Comparison of ENCODE assay signal across 11 mouse cellular contexts in genomic region chr10:60108321-60109111, GRCm38 (mm10). TPM values are rescaled to one million over a fixed set of nuclear protein-coding genes. Genes with fewer than 3 reads are reported as not detected.
DNase-seq lines count a peak whose midpoint lies in the region; ATAC-seq and TF ChIP-seq lines count a peak whose summit lies in the region.
"Had no signal": no experiment of that assay in that cellular context is flagged by ENCODE, and none has a peak within 500 bp of the region (broad histone marks: within the 10 kb centered on the region; RNA-seq: fewer than 3 reads in every experiment).

No protein-coding gene starts in this region.

- 53% methylated on average over 16 of the region's 17 CpGs for WGBS in heart, embryonic 15.5 days
- WGBS in cerebellum, adult 2 months = 8% methylated on average over 17 of the region's 17 CpGs
- WGBS in forebrain, embryonic 13.5 days = 38% methylated on average over 17 of the region's 17 CpGs
- 34% methylated on average over 16 of the region's 17 CpGs for WGBS in midbrain, embryonic 15.5 days

- peak overlapping the region; percentile 65; the same call in 1 of the 2 replicates for H3K4me3 ChIP-seq in heart, embryonic 15.5 days
- peak overlapping the region; percentile 99 for H3K4me3 ChIP-seq in cerebellum, adult 2 months (replicated peaks; ENCODE audit: insufficient read depth, low read depth, low read length)
- peak overlapping the region; percentile 63 for H3K4me3 ChIP-seq in forebrain, embryonic 13.5 days
- H3K4me3 ChIP-seq in midbrain, embryonic 15.5 days = peak overlapping the region; percentile 91

- H3K4me2 ChIP-seq in heart, embryonic 15.5 days = no peak overlapping the region; the same call in 1 of the 2 replicates
- peak overlapping the region; percentile 96 for H3K4me2 ChIP-seq in forebrain, embryonic 13.5 days
- peak overlapping the region; percentile 67 for H3K4me2 ChIP-seq in midbrain, embryonic 15.5 days

- H3K27ac ChIP-seq in heart, embryonic 15.5 days = no peak overlapping the region
- peak overlapping the region; percentile 96 for H3K27ac ChIP-seq in cerebellum, adult 2 months (ENCODE audit: insufficient read depth, low read length)
- no peak overlapping the region for H3K27ac ChIP-seq in forebrain, embryonic 13.5 days
- H3K27ac ChIP-seq in midbrain, embryonic 15.5 days = peak overlapping the region; percentile 66
- H3K27ac ChIP-seq: heart, embryonic 13.5 days; stomach, postnatal 0 days had no signal

- H3K9ac ChIP-seq in heart, embryonic 15.5 days = no peak overlapping the region
- H3K9ac ChIP-seq in forebrain, embryonic 13.5 days = peak overlapping the region; percentile 43
- H3K9ac ChIP-seq in midbrain, embryonic 15.5 days = peak overlapping the region; percentile 96
- H3K9ac ChIP-seq: heart, embryonic 13.5 days had no signal

- no peak for ATAC-seq in heart, embryonic 15.5 days (replicated peaks; ENCODE audit: insufficient number of reproducible peaks, insufficient read depth, low FRiP score, low read depth)
- ATAC-seq in forebrain, embryonic 13.5 days = no peak
- ATAC-seq in midbrain, embryonic 15.5 days (replicated peaks) = no peak
- ATAC-seq: activated CD4-positive, CD25-positive, alpha-beta regulatory T cell, adult 4 months had no signal

- peaks cover 23% of the 10 kb centered on the region for H3K4me1 ChIP-seq in heart, embryonic 15.5 days (replicated peaks)
- H3K4me1 ChIP-seq in cerebellum, adult 2 months (ENCODE audit: control insufficient read depth, insufficient read depth, low read length) = peaks cover 32% of the 10 kb centered on the region
- H3K4me1 ChIP-seq in forebrain, embryonic 13.5 days = peaks cover 41% of the 10 kb centered on the region
- peaks cover 42% of the 10 kb centered on the region for H3K4me1 ChIP-seq in midbrain, embryonic 15.5 days

- no peak for TF ChIP-seq CTCF in cerebellum, adult 2 months (IDR thresholded peaks at IDR 0.05; ENCODE audit: borderline replicate concordance, insufficient read depth, low read depth, low read length)

- no peak for DNase-seq in heart, adult 8-10 months (ENCODE audit: low spot score)
- DNase-seq in cerebellum, adult 2 months = peak; percentile 82
- DNase-seq in layer of hippocampus, adult 8-10 months (ENCODE audit: low spot score in 2 of 2) = no peak
- no peak for DNase-seq in layer of hippocampus, adult 9-10 months (ENCODE audit: low spot score)
- no peak for DNase-seq in spleen, postnatal 10 days (ENCODE audit: low spot score in 2 of 2)

- H3K9me3 ChIP-seq in heart, embryonic 15.5 days (replicated peaks) = no peaks in the 10 kb centered on the region
- H3K9me3 ChIP-seq in forebrain, embryonic 13.5 days (replicated peaks) = no peaks in the 10 kb centered on the region
- H3K9me3 ChIP-seq in midbrain, embryonic 15.5 days = no peaks in the 10 kb centered on the region
- H3K9me3 ChIP-seq: heart, embryonic 13.5 days had no signal

- H3K27me3 ChIP-seq in heart, embryonic 15.5 days = peaks cover 90% of the 10 kb centered on the region
- H3K27me3 ChIP-seq in cerebellum, adult 2 months (ENCODE audit: control insufficient read depth, insufficient read depth, low read length) = no peaks in the 10 kb centered on the region
- peaks cover 60% of the 10 kb centered on the region for H3K27me3 ChIP-seq in forebrain, embryonic 13.5 days
- H3K27me3 ChIP-seq in midbrain, embryonic 15.5 days (replicated peaks) = no peaks in the 10 kb centered on the region

- H3K36me3 ChIP-seq in heart, embryonic 15.5 days = no peaks in the 10 kb centered on the region
- H3K36me3 ChIP-seq in forebrain, embryonic 13.5 days (ENCODE audit: poor library complexity, severe bottlenecking) = no peaks in the 10 kb centered on the region
- H3K36me3 ChIP-seq in midbrain, embryonic 15.5 days (replicated peaks) = no peaks in the 10 kb centered on the region
- H3K36me3 ChIP-seq: heart, embryonic 13.5 days had no signal

- no peak for TF ChIP-seq POLR2A in cerebellum, adult 2 months (IDR thresholded peaks at IDR 0.05; ENCODE audit: borderline replicate concordance, insufficient read depth, low read length)

RNA-seq across cellular contexts. Expression of gene Spock2, which starts 2.5 kb away (rescaled TPM):
- polyA plus RNA-seq in heart, embryonic 15.5 days (2015; fragmentation: Nextera tagmentation; extraction: Ambion mirVana) = 3.8 and 8.8 TPM in 2 replicates
- 10 to 100 TPM; 12.2 to 24.8 (median 14.4) TPM for total RNA-seq in heart, adult 8-10 months (2022)
- 499 and 502 TPM in 2 replicates for polyA plus RNA-seq in cerebellum, adult 2 months (2012; rRNA removed)
- polyA plus RNA-seq in forebrain, embryonic 13.5 days (2015; fragmentation: Nextera tagmentation; extraction: Ambion mirVana) = 19.7 and 25.9 TPM in 2 replicates
- polyA plus RNA-seq in midbrain, embryonic 15.5 days (2015; fragmentation: Nextera tagmentation; extraction: Ambion mirVana) = 106 and 113 TPM in 2 replicates
- total RNA-seq in layer of hippocampus, adult 8-10 months (2022) = 100 to 1,000 TPM; 467 to 536 (median 508) TPM

Comparison
In these comparisons a context has a peak if more than half of its experiments do, and no peak if none do; other contexts are left out.
1. H3K27ac ChIP-seq: peak in cerebellum, adult 2 months (single experiment) and midbrain, embryonic 15.5 days (single experiment); none in heart, embryonic 15.5 days (single experiment) and forebrain, embryonic 13.5 days (single experiment).
2. DNase-seq: peak in cerebellum, adult 2 months (2 of 2); none in heart, adult 8-10 months (single experiment), layer of hippocampus, adult 8-10 months (0 of 2), layer of hippocampus, adult 9-10 months (single experiment) and spleen, postnatal 10 days (0 of 2).
3. Peak in every context shown above with its lines, with median percentiles within 50 percentile points of each other: H3K4me3 ChIP-seq.